Mouse (Mus musculus) c-Kit-negative CD71-positive TER-119-positive erythroid progenitor cells, embryonic 14.5 days (primary cell): ENCODE data around the gene Cd5.
A peak's percentile ranks its signal among the peaks of the same experiment; 100 is the strongest.

Source experiments
- DNase-seq: peaks from one replicate; pipeline ENCODE4 v3.0.0-alpha.2; 2013; ENCODE audit warnings: low read depth, low spot score

Gene Cd5

DNA sequence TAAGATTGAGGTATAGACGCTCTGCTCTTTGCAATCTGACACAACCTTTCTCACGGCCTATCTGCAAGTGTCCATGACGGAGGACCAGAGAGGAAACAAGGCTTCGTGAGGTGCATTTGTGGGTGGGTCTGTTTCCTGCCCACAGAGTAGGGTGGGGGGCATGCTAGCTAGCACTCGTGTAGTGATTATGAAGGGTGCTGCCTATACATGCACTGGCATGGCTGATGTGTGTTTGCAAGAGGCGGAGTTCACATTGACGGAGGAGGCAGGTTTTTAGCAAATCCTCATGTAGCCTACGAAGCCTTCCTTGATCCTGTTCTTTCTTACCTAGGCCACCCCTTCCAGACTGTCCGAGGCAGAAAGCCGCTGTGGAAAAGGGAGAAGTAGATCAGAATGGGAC, 8.9 kb downstream of the Cd5 start:
- DNase-seq: no peak

DNA sequence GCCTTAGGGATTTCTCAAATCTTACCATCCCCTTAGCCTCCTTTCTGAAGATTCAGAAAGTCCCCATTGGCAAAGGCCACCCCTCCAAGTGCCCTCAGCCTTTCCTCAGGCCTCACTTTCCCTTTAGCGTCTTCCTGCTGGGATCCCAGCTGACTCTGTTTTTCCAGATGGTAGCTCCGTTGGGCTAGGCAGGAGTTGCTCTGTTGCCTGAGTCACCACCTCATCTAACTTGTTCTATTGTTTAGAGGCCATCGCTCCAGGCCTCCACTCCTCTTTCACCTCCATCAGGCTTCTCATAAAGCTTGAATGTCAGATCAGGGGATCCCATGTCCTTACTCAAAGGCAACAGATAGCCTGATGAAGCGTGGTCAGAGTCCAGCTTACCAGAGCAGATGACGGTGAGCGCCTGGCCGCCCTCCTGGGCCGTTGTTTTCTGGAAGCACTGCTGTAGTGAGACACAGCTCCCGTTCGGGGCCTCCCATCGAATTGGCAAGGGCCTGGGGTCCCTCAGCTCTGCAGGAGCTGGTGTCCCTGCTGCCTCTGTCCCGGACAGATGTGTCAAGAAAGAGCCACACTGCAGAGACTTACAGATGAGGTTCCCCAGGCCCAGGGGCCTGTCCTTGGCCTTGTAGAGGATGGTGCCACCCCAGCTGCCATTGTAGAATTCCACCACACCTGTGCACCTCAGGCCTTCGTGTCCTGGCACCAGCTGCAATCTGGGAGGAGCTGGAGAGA, 14.0 kb downstream of the Cd5 start:
- DNase-seq: no peak

DNA sequence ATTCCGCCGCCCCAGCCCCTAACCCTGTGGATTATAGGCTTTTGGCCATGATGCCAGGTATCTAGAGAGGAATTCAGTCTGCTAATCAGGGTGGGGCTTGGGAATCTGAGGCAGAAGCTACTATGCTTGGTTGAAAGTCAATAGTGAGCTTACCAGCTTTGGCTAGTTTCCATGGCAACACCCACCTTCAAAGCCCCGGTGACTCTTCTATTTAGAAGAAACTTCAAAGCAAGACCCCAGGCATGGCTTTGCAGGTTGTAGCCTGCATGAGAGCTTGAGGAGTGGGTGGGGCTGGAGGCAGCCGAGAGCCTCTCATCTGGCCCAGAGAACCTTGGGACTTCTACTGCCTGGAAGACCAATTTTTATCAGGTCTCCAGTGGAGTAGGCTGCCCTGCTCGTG, 15.2 kb downstream of the Cd5 start:
- no peak for DNase-seq

- DNase-seq: no peak
Observed at GRCm38 (mm10) chr19:10723084-10723483, 15.7 kb downstream of the Cd5 start.

GRCm38 (mm10) chr19:10721064-10721463, 17.7 kb downstream of the Cd5 start:
- DNase-seq: no peak

- DNase-seq: no peak
Observed at GRCm38 (mm10) chr19:10720524-10720923, 18.3 kb downstream of the Cd5 start.

DNA sequence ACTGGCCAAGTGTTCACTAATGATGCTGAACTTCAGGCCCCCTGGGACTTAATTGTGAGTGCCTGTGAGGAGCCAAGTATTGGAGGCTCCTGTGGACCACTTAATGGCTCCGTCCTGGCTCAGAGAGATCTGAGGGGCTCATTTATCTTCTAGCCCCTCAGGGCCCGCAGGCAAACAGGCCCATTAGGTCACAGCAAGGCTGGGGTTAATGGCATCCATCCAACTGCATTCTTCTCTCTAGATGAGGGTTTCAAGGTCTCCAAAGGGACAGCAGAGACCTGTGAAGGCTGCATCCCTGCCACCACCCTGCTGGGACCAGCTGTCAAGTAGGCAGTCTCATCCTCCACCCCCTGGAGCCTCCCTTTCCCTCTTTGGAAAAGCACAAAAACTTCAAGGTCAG, 19.1 kb downstream of the Cd5 start:
- DNase-seq: no peak

DNA sequence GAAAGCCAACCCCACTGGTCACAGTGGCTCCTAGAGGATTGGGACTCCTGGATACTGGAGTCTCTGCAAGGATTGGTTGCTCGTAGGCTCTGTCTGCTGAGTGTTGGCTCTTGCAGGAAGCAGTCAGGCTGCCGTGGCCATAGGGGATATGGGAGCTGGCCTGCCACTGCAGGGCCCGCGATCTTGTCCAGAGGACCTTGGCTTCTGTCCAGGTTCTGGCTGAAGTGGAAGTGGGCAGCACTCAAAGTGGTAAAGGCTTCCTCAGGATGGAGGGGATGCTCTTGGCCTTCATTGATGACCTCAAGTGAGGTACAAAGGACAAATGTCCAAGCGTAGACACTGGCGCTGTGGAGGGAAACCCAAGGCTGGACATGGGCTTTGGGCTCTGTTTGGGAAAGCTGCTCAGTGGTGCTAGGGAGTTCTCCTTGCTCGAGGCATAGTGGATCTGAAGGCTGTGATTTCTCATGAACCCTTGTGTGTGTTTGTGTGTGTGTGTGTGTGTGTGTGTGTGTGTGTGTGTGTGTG, 20.5 kb downstream of the Cd5 start:
- DNase-seq: no peak

- no peak for DNase-seq
Observed at GRCm38 (mm10) chr19:10715476-10715875, 23.3 kb downstream of the Cd5 start.

DNA sequence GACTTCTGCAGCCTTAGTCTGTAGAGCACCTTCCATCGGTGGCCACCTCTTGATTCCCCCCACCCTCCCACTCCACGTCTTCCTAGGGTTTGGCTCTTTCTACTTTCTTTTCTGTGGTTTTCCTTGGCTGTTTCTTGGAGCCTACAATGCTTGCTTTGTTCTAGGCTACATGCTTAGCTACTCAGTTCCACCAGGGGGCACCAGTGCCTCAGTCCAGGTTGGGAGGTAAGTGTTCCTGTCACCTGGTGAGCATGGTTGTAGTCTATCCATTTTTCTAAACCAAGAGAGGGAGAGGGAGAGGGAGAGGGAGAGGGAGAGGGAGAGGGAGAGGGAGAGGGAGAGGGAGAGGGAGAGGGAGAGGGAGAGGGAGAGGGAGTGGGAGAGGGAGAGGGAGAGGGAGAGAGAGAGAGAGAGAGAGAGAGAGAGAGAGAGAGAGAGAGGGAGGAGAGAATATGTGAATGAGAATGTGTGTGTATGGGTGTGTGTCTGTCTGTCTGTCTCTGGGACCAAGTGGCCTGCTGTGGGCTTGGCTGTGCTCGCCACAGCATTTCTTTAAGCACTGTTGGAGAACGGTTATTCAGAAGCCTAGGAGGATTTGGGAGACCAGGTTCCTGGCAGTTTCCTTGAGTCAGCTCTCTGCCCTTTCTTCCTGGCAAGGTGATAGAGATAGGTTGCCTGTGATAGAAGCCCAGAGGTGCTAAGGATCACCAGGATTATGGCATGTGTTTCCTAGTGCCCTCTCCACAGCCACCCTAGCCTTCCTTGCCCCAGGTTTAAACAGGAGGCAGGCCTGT, 23.9 kb downstream of the Cd5 start:
- DNase-seq: no peak

- no peak for DNase-seq
Observed at GRCm38 (mm10) chr19:10714168-10714567, 24.6 kb downstream of the Cd5 start.

GRCm38 (mm10) chr19:10713551-10713950, 25.3 kb downstream of the Cd5 start:
- DNase-seq: no peak

DNA sequence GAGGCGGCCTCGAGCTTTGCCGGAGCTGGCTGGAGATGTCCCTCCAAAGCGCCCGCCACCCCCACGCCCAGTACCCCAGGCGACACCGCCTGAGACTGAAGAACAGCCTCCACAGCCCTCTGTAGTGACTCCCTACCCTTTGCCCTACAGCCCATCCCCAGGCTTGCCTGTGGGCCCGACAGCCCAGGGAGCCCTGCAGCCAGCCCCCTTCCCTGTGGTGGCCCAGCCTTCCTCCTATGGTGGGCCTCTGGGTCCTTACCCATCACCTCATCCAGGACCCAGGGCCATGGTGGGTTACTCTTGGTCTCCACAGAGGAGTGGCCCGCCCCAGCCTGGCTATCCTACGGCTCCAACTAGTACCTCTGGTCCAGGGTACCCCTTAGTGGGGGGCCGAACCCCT, 26.2 kb downstream of the Cd5 start:
- no peak for DNase-seq

DNA sequence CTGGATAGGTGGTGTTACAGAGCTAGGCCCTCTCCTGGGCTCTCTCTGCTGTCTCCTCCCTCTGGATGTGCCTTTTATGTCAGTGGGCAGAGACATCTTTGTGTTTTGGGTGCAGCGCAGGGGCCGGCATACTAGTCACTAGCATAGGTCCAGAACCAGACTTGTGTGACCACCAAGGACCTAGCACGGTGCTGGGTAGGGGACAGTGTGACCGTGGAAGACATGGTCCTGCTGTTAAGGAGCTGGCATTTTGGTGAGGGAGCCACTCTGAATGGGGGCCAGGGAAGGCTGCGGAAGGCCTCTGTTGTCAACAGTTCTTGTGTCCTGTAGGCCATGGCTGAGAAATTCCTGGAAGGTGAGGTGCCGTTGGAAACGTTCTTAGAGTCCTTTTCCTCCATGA, 26.6 kb downstream of the Cd5 start:
- DNase-seq: no peak

DNA sequence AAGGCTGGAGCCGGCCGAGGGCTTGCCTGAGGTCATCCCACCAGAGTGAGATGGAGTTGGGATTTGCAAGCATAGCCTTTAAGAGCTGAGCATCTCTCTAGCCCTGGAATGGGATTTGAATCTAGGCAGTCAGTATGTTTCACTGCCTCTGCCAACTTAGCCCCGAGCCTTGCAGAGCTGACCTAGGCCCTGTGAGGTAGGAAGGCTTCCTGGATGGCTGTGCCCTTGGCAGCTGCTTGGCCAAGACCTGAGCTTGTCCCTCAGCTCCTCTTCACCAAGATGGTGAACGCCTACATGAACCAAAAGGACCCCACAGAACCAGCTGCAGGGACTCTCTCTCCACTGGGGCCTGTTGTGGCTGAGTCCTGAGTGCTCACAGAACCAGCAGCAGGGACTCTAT, 28.1 kb downstream of the Cd5 start:
- DNase-seq: no peak

- DNase-seq: no peak
Observed at GRCm38 (mm10) chr19:10710088-10710511, 28.7 kb downstream of the Cd5 start.

GRCm38 (mm10) chr19:10709360-10710087, 29.3 kb downstream of the Cd5 start:
- peak; percentile 55 for DNase-seq

- DNase-seq: no peak
Observed at GRCm38 (mm10) chr19:10708900-10709299, 29.9 kb downstream of the Cd5 start.

GRCm38 (mm10) chr19:10707881-10708280, 30.9 kb downstream of the Cd5 start:
- DNase-seq: no peak

GRCm38 (mm10) chr19:10707087-10707875, 31.5 kb downstream of the Cd5 start:
- DNase-seq: no peak

DNA sequence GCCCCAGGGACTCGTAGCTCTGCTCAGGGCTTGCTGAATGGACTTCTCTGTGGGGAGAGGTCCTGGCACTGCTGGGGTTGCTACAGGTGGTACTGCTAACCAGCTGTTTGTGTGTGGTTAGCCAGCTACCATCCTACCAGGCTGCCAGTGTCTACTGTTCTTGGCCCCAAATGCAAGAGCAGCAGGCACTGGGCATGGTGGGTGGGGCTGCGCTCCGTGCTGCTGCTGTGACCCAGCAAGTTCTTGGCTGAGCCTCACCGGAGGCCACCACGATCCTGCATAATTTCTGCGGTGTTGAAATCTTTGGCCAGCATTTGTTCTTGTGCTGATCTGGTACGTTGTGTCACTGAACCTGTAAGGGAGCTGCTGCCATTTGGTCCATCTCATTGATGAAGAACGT, 35.3 kb downstream of the Cd5 start:
- DNase-seq: no peak
